Mouse (Mus musculus) small intestine, adult 2 months (tissue): ENCODE measurements around the gene Timp3.

Experiments
- CTCF ChIP-seq: fragments of 200-500 bp; IDR thresholded peaks from 2 replicates; pipeline ENCODE4 v1.5.1; 2012; ENCODE audit warnings: low read depth, mild to moderate bottlenecking, control low read depth, inconsistent platforms, low read length, moderate library complexity, mixed read lengths; ENCODE audit not compliant: insufficient replicate concordance, insufficient read length; ENCODE audit errors: extremely low read depth
- POLR2A ChIP-seq: fragments of 200-500 bp; IDR thresholded peaks from 2 replicates; pipeline ENCODE4 v1.6.1; 2012; ENCODE audit warnings: low read depth, mild to moderate bottlenecking, control low read depth, inconsistent platforms, low read length, moderate library complexity

DNA sequence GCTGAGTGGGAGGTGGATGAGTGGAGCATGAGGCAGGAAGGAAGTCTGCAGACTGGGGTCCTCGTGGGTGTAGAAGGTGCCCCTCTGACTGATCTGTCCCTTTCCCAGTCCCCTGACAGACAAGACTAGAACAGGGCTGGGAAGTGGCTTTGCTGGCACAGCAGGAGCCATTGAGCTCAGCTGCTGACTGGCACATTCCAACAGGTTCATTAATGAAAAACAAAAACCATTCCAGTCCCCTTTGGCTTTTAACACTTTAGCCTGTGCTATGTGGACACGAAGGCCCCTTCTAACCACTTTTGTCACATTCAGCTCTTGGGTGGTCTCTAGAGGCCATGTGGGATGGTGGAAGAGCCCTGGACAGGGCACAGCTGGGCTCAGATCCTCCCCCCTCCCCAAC lies 4.4 kb downstream of the Timp3 start:
- no peak for TF ChIP-seq POLR2A
- TF ChIP-seq CTCF = no peak
